Mouse (Mus musculus) gastrocnemius, adult 2 months (tissue): Measurements from ENCODE around the gene Ubtf. TPM values are rescaled to one million over a fixed set of nuclear protein-coding genes. Genes with fewer than 3 reads are reported as not detected.
"Not testable (repeated sequence)": the region's sequence is repeated elsewhere in the genome, so short reads cannot be mapped to it uniquely, and the experiment has no call there.

Source experiments
- DNase-seq: peaks from one replicate; pipeline ENCODE4 v3.0.0; 2022
- H3K27ac ChIP-seq: fragments of 200-600 bp; 2 replicates; pipeline ENCODE4 v1.8.1; 2022; ENCODE audit warnings: mild to moderate bottlenecking
- H3K4me3 ChIP-seq: fragments of 200-600 bp; 2 replicates; pipeline ENCODE4 v1.8.1; 2022; ENCODE audit warnings: mild to moderate bottlenecking, moderate library complexity
- CTCF ChIP-seq: fragments of 200-600 bp; IDR thresholded peaks from 2 replicates; pipeline ENCODE4 v1.8.1; 2022; ENCODE audit warnings: antibody characterized with exemption, mild to moderate bottlenecking, moderate library complexity
- intact Hi-C: fragments of 180-260 bp; cut with DNase I; formaldehyde crosslinking; loops from one replicate; pipeline ENCODE4 v1.15.1; 2025
- total RNA-seq, 2 experiments: library from RNA; stranded (reverse); gene quantifications; 2 replicates each; pipeline ENCODE4 v1.2.3; 2021

Ubtf gene
- total RNA-seq, 2 experiments from 2014 or later, result 37.8 to 40.4 TPM

DNA sequence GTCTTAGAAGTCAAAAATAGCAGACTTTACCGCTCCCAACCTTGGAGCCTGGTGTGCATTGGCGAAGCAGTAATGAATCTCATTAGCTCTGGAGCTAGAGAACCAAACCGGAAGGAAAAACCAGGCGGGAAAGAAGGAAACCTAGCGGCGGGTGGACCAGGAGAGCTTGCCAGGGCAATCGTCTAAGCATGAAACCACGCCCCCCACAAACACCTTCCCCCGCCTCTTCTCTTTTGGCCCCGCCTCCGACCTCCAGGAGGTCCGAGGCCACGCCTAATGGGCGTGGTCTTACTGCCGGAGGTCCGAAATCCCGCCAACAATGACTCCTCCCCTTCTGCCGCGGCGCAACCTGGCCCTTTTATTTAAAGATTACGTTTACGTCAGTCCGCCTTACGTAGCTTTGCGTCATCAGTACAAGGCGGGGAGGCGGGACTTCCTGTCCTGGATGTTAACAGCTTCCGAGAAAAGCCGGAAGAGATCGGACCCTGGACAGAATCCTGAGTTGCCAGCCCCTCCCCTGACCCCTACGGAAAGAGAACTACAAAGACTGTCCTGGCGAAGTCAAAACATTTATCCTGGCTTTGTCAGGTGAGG lies 34.9 kb downstream of the Ubtf start, which contains the start of gene Tmub2:
Gene Tmub2, plus strand, starts transcription at position 431 of the 594 bp plus-strand sequence.
- DNase-seq, result peak; percentile 96
- TF ChIP-seq CTCF, result peak; percentile 29
- H3K4me3 ChIP-seq, result peak within 1 kb of the TSS; percentile 91
- H3K27ac ChIP-seq, result peak within 1 kb of the TSS; percentile 86
- intact Hi-C loops, result no loop called here

DNA sequence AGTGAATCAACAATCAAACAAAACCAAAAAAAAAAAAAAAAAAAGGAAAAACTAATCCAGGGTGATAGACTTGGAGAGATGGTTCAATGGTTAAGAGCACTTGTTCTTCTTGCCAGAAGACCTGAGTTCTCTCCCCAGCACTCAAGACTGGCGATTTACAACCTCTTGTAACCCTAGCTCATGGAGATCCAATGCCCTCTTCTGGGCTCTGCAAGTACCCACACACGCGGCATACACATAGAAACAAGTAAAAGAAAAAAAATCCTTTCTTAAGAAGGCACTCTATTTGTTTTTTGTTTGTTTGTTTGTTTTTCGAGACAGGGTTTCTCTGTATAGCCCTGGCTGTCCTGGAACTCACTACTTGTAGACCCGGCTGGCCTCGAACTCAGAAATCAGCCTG lies 35.6 kb downstream of the Ubtf start:
- H3K27ac ChIP-seq, result peak overlapping the region; percentile 86
- no peak for TF ChIP-seq CTCF
- peak overlapping the region; percentile 91 for H3K4me3 ChIP-seq
- intact Hi-C loops, result no loop called here
- no peak for DNase-seq

GRCm38 (mm10) chr11:102280267-102280666 lies 39.3 kb downstream of the Ubtf start:
- intact Hi-C loops, result not testable (repeated sequence)

GRCm38 (mm10) chr11:102279595-102279994 lies 39.9 kb downstream of the Ubtf start:
- Histone ChIP-seq H3K27ac (peak overlapping the region; percentile 89), H3K4me3 (peak overlapping the region; percentile 24; the same call in 1 of the 2 replicates)
- DNase-seq, result peak; percentile 83
- intact Hi-C loops, result no loop called here
- TF ChIP-seq CTCF, result no peak

More at GRCm38 (mm10) chr11:102280267-102280666, 39.3 kb downstream of the Ubtf start:
- not testable (repeated sequence) for H3K4me3 ChIP-seq, DNase-seq
- TF ChIP-seq CTCF, result peak; percentile 16; the same call in 1 of the 2 replicates
- H3K27ac ChIP-seq, result peak overlapping the region; percentile 89

DNA sequence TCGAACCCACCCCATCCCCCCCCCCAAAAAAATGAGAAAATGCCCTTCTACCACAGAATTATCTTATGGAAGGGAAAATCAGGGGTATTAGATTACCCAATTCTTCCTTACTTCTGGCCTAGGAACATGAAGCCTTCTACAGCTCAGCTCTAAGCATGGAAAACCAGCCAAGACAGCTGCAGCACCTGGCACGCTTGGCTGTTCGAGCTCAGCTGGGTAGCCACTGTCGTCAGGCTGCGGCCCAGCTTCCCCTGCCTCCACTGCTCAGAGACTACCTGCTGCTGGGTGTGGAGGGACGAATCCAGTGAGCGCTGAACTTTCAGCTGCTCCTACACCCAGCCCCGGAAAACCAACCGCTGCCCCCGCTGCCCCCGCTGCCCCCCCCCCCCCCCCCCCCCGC lies 41.8 kb downstream of the Ubtf start:
- intact Hi-C loops, result no loop called here
- Histone ChIP-seq H3K27ac (peak overlapping the region; percentile 89), H3K4me3 (no peak overlapping the region)
- DNase-seq, result peak; percentile 81
- TF ChIP-seq CTCF, result no peak

- TF ChIP-seq CTCF, result no peak
- H3K4me3 ChIP-seq, result peak overlapping the region; percentile 57
- intact Hi-C loops, result no loop called here
- DNase-seq, result peak; percentile 53
- H3K27ac ChIP-seq, result peak overlapping the region; percentile 89
Measured at GRCm38 (mm10) chr11:102276411-102276915, 43.1 kb downstream of the Ubtf start.

DNA sequence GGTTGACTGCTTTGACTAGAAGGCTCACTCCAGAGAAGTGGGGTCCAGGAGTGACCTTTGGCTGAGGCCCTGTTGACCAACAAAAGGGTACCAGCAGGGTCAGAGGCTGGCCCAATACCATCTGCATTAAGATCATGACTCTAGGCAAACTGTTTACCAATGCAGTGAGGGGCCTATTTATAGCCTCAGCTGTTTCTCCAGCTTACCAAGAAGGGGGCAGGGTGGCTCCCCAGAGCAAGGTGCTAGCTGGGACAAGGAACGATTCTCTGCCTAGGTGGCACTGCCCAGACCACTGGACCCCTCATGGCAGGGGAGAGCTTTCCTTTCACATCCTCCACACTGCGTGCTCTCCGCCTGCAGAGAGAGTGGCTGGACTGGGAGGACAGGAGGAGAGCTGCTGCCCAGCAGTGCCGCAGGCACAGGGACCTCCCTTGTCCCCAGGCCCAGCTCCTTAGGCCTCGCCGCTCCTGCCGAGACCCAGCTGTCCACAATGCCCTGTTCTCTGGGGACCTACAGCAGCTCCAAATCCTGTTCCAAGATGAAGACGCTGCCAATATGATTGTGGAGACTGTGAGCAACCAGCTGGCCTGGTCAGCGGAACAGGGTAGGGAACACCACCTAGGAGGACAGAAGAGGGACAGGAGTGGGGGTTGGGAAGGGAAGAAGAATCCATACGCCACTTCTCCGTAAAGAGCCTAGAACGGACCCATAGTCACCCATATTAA lies 50.9 kb downstream of the Ubtf start, which contains the start of gene Asb16:
Gene Asb16, plus strand, starts transcription at position 224 of the 725 bp plus-strand sequence.
- intact Hi-C loops, result loop anchor here (5.0 kb wide), 1 partner anchor 126 kb away; no protein-coding TSS in a partner anchor
- DNase-seq, result peak; percentile 64
- Histone ChIP-seq H3K27ac (peak within 1 kb of the TSS; percentile 98), H3K4me3 (peak within 1 kb of the TSS; percentile 76)
- TF ChIP-seq CTCF, result no peak

- peak; percentile 74 for TF ChIP-seq CTCF
- Histone ChIP-seq H3K27ac (peak overlapping the region; percentile 98), H3K4me3 (peak overlapping the region; percentile 33)
- DNase-seq, result peak; percentile 86
- intact Hi-C loops, result loop anchor here (1.0 to 5.0 kb wide), 3 partner anchors 19 to 165 kb away; partner anchors contain the start of gene BC030867
Measured at GRCm38 (mm10) chr11:102267480-102267879, 52.1 kb downstream of the Ubtf start.

GRCm38 (mm10) chr11:102266631-102267355 lies 52.7 kb downstream of the Ubtf start:
- peak overlapping the region; percentile 98 for H3K27ac ChIP-seq
- intact Hi-C loops, result loop anchor here (1.0 to 5.0 kb wide), 3 partner anchors 18 to 164 kb away; partner anchors contain the start of gene BC030867

DNA sequence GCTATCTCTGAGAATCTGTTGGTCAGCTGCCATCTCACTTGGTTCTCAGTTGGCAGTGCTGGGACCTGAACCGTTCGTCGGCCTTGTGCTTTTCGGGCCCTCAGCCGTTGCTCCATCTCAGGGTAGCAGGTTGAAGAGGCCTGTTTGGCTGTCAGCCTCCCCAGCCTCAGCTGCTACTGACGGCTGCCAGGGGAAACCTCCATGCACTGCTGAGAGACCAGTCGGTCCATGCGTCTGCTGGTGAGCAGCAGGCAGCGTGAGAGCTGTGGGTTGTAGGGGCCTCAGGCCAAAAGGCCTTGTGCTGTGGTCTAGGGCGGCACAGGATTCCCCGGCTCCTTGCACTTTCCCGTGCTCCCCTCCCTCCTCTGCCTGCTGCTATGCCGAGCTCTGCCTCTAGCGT lies 53.7 kb downstream of the Ubtf start:
- no peak for TF ChIP-seq CTCF
- Histone ChIP-seq H3K4me3 (no peak overlapping the region), H3K27ac (no peak overlapping the region)
- intact Hi-C loops, result loop anchor here (2.0 to 5.0 kb wide), 2 partner anchors 17 to 124 kb away; partner anchors contain the start of gene BC030867
- DNase-seq, result no peak

More at GRCm38 (mm10) chr11:102266631-102267355, 52.7 kb downstream of the Ubtf start:
- no peak for TF ChIP-seq CTCF
- H3K4me3 ChIP-seq, result peak overlapping the region; percentile 33
- DNase-seq, result peak; percentile 32

DNA sequence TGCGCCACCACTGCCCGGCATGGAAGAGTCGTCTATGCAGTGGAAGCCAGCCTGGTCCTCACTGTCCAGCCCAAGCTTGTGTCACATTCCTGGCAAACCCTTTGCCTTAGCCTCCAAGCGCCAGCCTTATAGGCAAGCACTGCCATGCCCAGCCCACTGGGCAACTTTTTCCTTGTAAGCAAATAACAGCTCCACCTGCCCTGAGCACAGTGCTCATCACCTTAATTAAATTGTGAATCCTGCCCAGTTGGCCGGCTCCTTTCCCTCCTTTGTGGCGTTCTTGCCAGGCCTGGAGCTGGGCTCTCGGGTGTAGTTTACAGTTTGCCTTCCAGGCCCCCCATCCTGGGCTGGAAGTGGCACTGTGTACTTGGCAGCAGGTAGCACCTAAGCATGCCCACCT lies 56.3 kb downstream of the Ubtf start:
- no peak overlapping the region for H3K27ac ChIP-seq
- no peak for TF ChIP-seq CTCF
- H3K4me3 ChIP-seq, result no peak overlapping the region
- intact Hi-C loops, result no loop called here
- no peak for DNase-seq

DNA sequence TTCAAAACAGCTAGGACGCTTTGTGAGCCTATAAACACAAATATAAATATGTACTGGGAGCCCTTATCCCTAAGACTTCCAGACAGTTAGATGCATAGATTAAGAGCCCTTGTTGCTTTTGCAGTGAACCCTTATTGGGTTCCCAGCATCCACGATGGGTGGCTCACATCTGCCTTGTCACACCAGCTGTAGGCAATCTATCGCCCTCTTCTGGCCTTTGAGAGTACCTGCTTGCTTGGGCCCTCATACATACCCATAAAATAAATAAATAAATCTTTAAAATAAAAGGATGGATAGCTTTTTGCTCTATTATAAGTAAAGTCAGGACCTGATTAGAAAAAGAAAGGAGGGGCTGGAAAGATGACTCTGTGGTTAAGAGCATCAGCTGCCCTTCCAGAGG lies 61.0 kb downstream of the Ubtf start:
- DNase-seq, result no peak
- H3K4me3 ChIP-seq, result no peak overlapping the region
- no peak overlapping the region for H3K27ac ChIP-seq
- peak; percentile 38 for TF ChIP-seq CTCF
- intact Hi-C loops, result no loop called here
